Mouse (Mus musculus) embryo, embryonic 10 days (tissue): ENCODE data around the gene Tmem236.

Source experiments
- DNase-seq: peaks from one replicate; pipeline ENCODE4 v3.0.0-alpha.2; 2015; ENCODE audit warnings: low spot score

Gene Tmem236

GRCm38 (mm10) chr2:14251938-14252337, 77.6 kb downstream of the Tmem236 start:
- DNase-seq = no peak

- no peak for DNase-seq
These were observed 84.1 kb downstream of the Tmem236 start for GRCm38 (mm10) chr2:14258345-14258850.

GRCm38 (mm10) chr2:14262090-14262489, 87.8 kb downstream of the Tmem236 start:
- no peak for DNase-seq

GRCm38 (mm10) chr2:14269160-14269559, 94.8 kb downstream of the Tmem236 start:
- no peak for DNase-seq
